Mouse (Mus musculus): ENCODE data around the gene Fam117a. TPM values are rescaled to one million over a fixed set of nuclear protein-coding genes. Genes with fewer than 3 reads are reported as not detected.

Fam117a gene
- polyA plus RNA-seq, 1 experiment = 20.8 TPM

GRCm38 (mm10) chr11:95328629-95329028 is 8.2 kb upstream of the Fam117a start:
- no peaks in the 10 kb centered on the region for H3K36me3 ChIP-seq (ENCODE audit: control insufficient read depth, insufficient read depth, low read length)
- DNase-seq = no peak
- no peak overlapping the region for H3K27ac ChIP-seq (ENCODE audit: insufficient read depth, low read depth, low read length)
- TF ChIP-seq CTCF (conservative IDR thresholded peaks at IDR 0.05; ENCODE audit: insufficient read depth, insufficient read length, low read depth, low read length) (no peak), POLR2A (IDR thresholded peaks at IDR 0.05; ENCODE audit: low read depth, low read length) (no peak)
- WGBS = 61% methylated on average over 5 of the region's 5 CpGs
- no peak overlapping the region for H3K4me3 ChIP-seq (ENCODE audit: insufficient read depth, low read depth, low read length)
- H3K27me3 ChIP-seq (replicated peaks; ENCODE audit: control insufficient read depth, insufficient read depth, low read length) = no peaks in the 10 kb centered on the region
- H3K4me1 ChIP-seq (ENCODE audit: control insufficient read depth, insufficient read depth, low read length) = no peaks in the 10 kb centered on the region

GRCm38 (mm10) chr11:95330662-95331061 is 6.2 kb upstream of the Fam117a start:
- H3K27me3 ChIP-seq (replicated peaks; ENCODE audit: control insufficient read depth, insufficient read depth, low read length) = no peaks in the 10 kb centered on the region
- no peak for TF ChIP-seq CTCF (conservative IDR thresholded peaks at IDR 0.05; ENCODE audit: insufficient read depth, insufficient read length, low read depth, low read length)
- TF ChIP-seq POLR2A (IDR thresholded peaks at IDR 0.05; ENCODE audit: low read depth, low read length) = no peak
- no peak overlapping the region for H3K27ac ChIP-seq (ENCODE audit: insufficient read depth, low read depth, low read length)
- no peaks in the 10 kb centered on the region for H3K4me1 ChIP-seq (ENCODE audit: control insufficient read depth, insufficient read depth, low read length)
- H3K4me3 ChIP-seq (ENCODE audit: insufficient read depth, low read depth, low read length) = no peak overlapping the region
- DNase-seq = no peak
- H3K36me3 ChIP-seq (ENCODE audit: control insufficient read depth, insufficient read depth, low read length) = no peaks in the 10 kb centered on the region
- 55% methylated on average over 1 of the region's 1 CpGs for WGBS

- no peak overlapping the region for H3K4me3 ChIP-seq (ENCODE audit: insufficient read depth, low read depth, low read length)
- TF ChIP-seq POLR2A (IDR thresholded peaks at IDR 0.05; ENCODE audit: low read depth, low read length) (no peak), CTCF (conservative IDR thresholded peaks at IDR 0.05; ENCODE audit: insufficient read depth, insufficient read length, low read depth, low read length) (no peak)
- H3K27me3 ChIP-seq (replicated peaks; ENCODE audit: control insufficient read depth, insufficient read depth, low read length) = no peaks in the 10 kb centered on the region
- H3K27ac ChIP-seq (ENCODE audit: insufficient read depth, low read depth, low read length) = no peak overlapping the region
- 50% methylated on average over 4 of the region's 4 CpGs for WGBS
- DNase-seq = no peak
- H3K4me1 ChIP-seq (ENCODE audit: control insufficient read depth, insufficient read depth, low read length) = peaks cover 8% of the 10 kb centered on the region; the same call in 1 of the 2 replicates
- no peaks in the 10 kb centered on the region for H3K36me3 ChIP-seq (ENCODE audit: control insufficient read depth, insufficient read depth, low read length)
Measured at GRCm38 (mm10) chr11:95333209-95333608, 3.6 kb upstream of the Fam117a start.

- Histone ChIP-seq H3K36me3 (ENCODE audit: control insufficient read depth, insufficient read depth, low read length) (no peaks in the 10 kb centered on the region), H3K27me3 (replicated peaks; ENCODE audit: control insufficient read depth, insufficient read depth, low read length) (no peaks in the 10 kb centered on the region), H3K4me1 (ENCODE audit: control insufficient read depth, insufficient read depth, low read length) (peaks cover 13% of the 10 kb centered on the region; the same call in 1 of the 2 replicates), H3K27ac (ENCODE audit: insufficient read depth, low read depth, low read length) (no peak overlapping the region), H3K4me3 (ENCODE audit: insufficient read depth, low read depth, low read length) (no peak overlapping the region)
- 92% methylated on average over 9 of the region's 9 CpGs for WGBS
- DNase-seq = no peak
- TF ChIP-seq CTCF (conservative IDR thresholded peaks at IDR 0.05; ENCODE audit: insufficient read depth, insufficient read length, low read depth, low read length) = no peak
- no peak for TF ChIP-seq POLR2A (IDR thresholded peaks at IDR 0.05; ENCODE audit: low read depth, low read length)
Measured at GRCm38 (mm10) chr11:95333805-95334204, 3.0 kb upstream of the Fam117a start.

- Histone ChIP-seq H3K36me3 (ENCODE audit: control insufficient read depth, insufficient read depth, low read length) (no peaks in the 10 kb centered on the region), H3K27me3 (replicated peaks; ENCODE audit: control insufficient read depth, insufficient read depth, low read length) (no peaks in the 10 kb centered on the region), H3K27ac (ENCODE audit: insufficient read depth, low read depth, low read length) (no peak overlapping the region), H3K4me1 (ENCODE audit: control insufficient read depth, insufficient read depth, low read length) (peaks cover 14% of the 10 kb centered on the region; the same call in 1 of the 2 replicates), H3K4me3 (ENCODE audit: insufficient read depth, low read depth, low read length) (no peak overlapping the region)
- no peak for DNase-seq
- TF ChIP-seq POLR2A (IDR thresholded peaks at IDR 0.05; ENCODE audit: low read depth, low read length) = no peak
- TF ChIP-seq CTCF (conservative IDR thresholded peaks at IDR 0.05; ENCODE audit: insufficient read depth, insufficient read length, low read depth, low read length) = no peak
- WGBS = 71% methylated on average over 5 of the region's 5 CpGs
Measured at GRCm38 (mm10) chr11:95334448-95335060, 2.3 kb upstream of the Fam117a start.

- H3K4me3 ChIP-seq (ENCODE audit: insufficient read depth, low read depth, low read length) = peak overlapping the region; percentile 87
- no peaks in the 10 kb centered on the region for H3K36me3 ChIP-seq (ENCODE audit: control insufficient read depth, insufficient read depth, low read length)
- peak overlapping the region; percentile 33; the same call in 1 of the 2 replicates for H3K27ac ChIP-seq (ENCODE audit: insufficient read depth, low read depth, low read length)
- DNase-seq = peak; percentile 58
- TF ChIP-seq CTCF (conservative IDR thresholded peaks at IDR 0.05; ENCODE audit: insufficient read depth, insufficient read length, low read depth, low read length) (no peak), POLR2A (IDR thresholded peaks at IDR 0.05; ENCODE audit: low read depth, low read length) (no peak)
- no peaks in the 10 kb centered on the region for H3K27me3 ChIP-seq (replicated peaks; ENCODE audit: control insufficient read depth, insufficient read depth, low read length)
- peaks cover 17% of the 10 kb centered on the region; the same call in 1 of the 2 replicates for H3K4me1 ChIP-seq (ENCODE audit: control insufficient read depth, insufficient read depth, low read length)
- WGBS = 2% methylated on average over 50 of the region's 50 CpGs
Measured at GRCm38 (mm10) chr11:95337129-95337813, 453 bp downstream of the Fam117a start.

GRCm38 (mm10) chr11:95337846-95338342 is 1.1 kb downstream of the Fam117a start:
- no peaks in the 10 kb centered on the region for H3K36me3 ChIP-seq (ENCODE audit: control insufficient read depth, insufficient read depth, low read length)
- 0 out of 2 replicates have a peak overlapping the region, but pooled peaks have one; percentile 33 for H3K27ac ChIP-seq (ENCODE audit: insufficient read depth, low read depth, low read length)
- H3K4me3 ChIP-seq (ENCODE audit: insufficient read depth, low read depth, low read length) = peak overlapping the region; percentile 38; the same call in 1 of the 2 replicates
- DNase-seq = no peak
- TF ChIP-seq POLR2A (IDR thresholded peaks at IDR 0.05; ENCODE audit: low read depth, low read length) = no peak
- no peak for TF ChIP-seq CTCF (conservative IDR thresholded peaks at IDR 0.05; ENCODE audit: insufficient read depth, insufficient read length, low read depth, low read length)
- no peaks in the 10 kb centered on the region for H3K27me3 ChIP-seq (replicated peaks; ENCODE audit: control insufficient read depth, insufficient read depth, low read length)
- H3K4me1 ChIP-seq (ENCODE audit: control insufficient read depth, insufficient read depth, low read length) = peaks cover 17% of the 10 kb centered on the region; the same call in 1 of the 2 replicates
- 31% methylated on average over 9 of the region's 9 CpGs for WGBS

Data from kidney, adult 2 months (tissue).